Mouse (Mus musculus): ENCODE results near the gene Atg16l2. TPM values are rescaled to one million over a fixed set of nuclear protein-coding genes. Genes with fewer than 3 reads are reported as not detected.

The Atg16l2 gene
- polyA plus RNA-seq, 1 experiment, result 11.0 TPM

DNA sequence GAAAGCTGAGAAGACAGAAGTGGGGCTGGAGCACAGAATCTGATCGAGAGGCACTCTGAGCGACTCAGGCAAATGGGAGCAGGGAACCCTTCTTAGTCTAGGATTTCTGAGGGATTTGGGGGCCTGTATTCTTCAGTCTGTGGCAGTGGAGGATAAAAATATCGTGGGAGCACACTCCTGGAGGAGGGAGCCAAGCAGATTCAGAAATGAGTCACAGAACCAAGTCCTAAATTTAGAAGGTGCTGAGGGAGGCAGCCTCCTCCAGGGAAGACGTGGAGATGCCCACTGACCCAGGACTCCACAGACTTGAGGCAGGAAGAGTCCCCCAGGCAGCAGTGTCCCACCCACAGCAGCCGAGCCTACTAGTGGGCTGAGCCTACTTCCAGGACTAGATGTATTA lies 12.3 kb upstream of the Atg16l2 start:
- H3K27ac ChIP-seq (ENCODE audit: insufficient read depth, low read depth, low read length), result no peak overlapping the region
- WGBS, result 83% methylated on average over 5 of the region's 5 CpGs
- H3K36me3 ChIP-seq (ENCODE audit: control insufficient read depth, insufficient read depth, low read length), result no peaks in the 10 kb centered on the region
- H3K27me3 ChIP-seq (ENCODE audit: control insufficient read depth, insufficient read depth, low read length), result no peaks in the 10 kb centered on the region
- peaks cover 8% of the 10 kb centered on the region; the same call in 1 of the 2 replicates for H3K4me1 ChIP-seq (ENCODE audit: control insufficient read depth, insufficient read depth, insufficient read length, low read length)
- H3K4me3 ChIP-seq (ENCODE audit: low read depth, low read length), result no peak overlapping the region
- TF ChIP-seq CTCF (IDR thresholded peaks at IDR 0.05; ENCODE audit: extremely low read depth, insufficient read length, insufficient replicate concordance, low read depth, low read length) (no peak), POLR2A (IDR thresholded peaks at IDR 0.05; ENCODE audit: low read depth, low read length) (no peak)

DNA sequence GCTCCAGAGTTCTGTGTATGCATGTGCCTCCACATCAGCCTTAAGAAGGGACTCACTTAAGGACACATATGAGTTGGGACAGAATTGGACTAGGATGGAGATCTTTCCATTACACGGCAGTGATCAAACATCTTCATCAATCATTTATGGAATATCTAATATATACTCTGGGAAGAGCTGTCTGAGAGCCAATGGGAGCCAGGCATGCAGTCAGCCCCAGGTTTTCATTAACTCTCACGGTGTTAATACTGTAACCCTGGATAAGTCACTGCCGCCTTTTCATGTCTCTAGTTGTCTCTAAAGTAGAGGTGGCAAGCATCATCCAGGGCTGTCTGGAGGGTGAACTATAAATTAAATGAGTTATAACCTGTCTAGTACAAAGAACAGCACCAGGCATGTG lies 11.0 kb upstream of the Atg16l2 start:
- TF ChIP-seq CTCF (IDR thresholded peaks at IDR 0.05; ENCODE audit: extremely low read depth, insufficient read length, insufficient replicate concordance, low read depth, low read length), result no peak
- no peak for TF ChIP-seq POLR2A (IDR thresholded peaks at IDR 0.05; ENCODE audit: low read depth, low read length)
- Histone ChIP-seq H3K4me1 (ENCODE audit: control insufficient read depth, insufficient read depth, insufficient read length, low read length) (peaks cover 8% of the 10 kb centered on the region; the same call in 1 of the 2 replicates), H3K36me3 (ENCODE audit: control insufficient read depth, insufficient read depth, low read length) (no peaks in the 10 kb centered on the region), H3K4me3 (ENCODE audit: low read depth, low read length) (no peak overlapping the region), H3K27ac (ENCODE audit: insufficient read depth, low read depth, low read length) (no peak overlapping the region), H3K27me3 (ENCODE audit: control insufficient read depth, insufficient read depth, low read length) (no peaks in the 10 kb centered on the region)
- 43% methylated on average over 3 of the region's 3 CpGs for WGBS

DNA sequence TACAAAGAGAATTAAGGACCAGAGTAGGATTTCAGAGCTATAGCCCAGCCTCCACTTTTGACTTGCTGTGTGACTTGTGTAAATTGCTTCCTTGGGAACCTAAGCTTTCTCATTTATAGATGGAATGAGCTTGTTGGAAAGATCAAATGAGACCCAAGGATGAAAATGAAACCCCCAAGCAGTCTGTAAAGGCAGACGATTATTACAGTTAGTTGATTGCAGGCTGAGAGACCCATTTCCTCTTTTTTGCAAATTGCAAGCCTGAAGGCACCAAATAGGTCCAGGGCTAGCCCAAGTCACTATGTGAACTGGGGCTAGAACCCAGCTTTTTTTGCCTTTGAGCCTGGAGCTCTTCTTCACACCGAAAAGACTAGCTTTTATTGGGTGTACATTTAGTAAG lies 9.0 kb upstream of the Atg16l2 start:
- Histone ChIP-seq H3K27me3 (ENCODE audit: control insufficient read depth, insufficient read depth, low read length) (no peaks in the 10 kb centered on the region), H3K4me3 (ENCODE audit: low read depth, low read length) (no peak overlapping the region), H3K27ac (ENCODE audit: insufficient read depth, low read depth, low read length) (no peak overlapping the region), H3K36me3 (ENCODE audit: control insufficient read depth, insufficient read depth, low read length) (no peaks in the 10 kb centered on the region), H3K4me1 (ENCODE audit: control insufficient read depth, insufficient read depth, insufficient read length, low read length) (no peaks in the 10 kb centered on the region)
- TF ChIP-seq CTCF (IDR thresholded peaks at IDR 0.05; ENCODE audit: extremely low read depth, insufficient read length, insufficient replicate concordance, low read depth, low read length), result no peak
- TF ChIP-seq POLR2A (IDR thresholded peaks at IDR 0.05; ENCODE audit: low read depth, low read length), result no peak
- WGBS, result 25% methylated on average over 2 of the region's 2 CpGs

DNA sequence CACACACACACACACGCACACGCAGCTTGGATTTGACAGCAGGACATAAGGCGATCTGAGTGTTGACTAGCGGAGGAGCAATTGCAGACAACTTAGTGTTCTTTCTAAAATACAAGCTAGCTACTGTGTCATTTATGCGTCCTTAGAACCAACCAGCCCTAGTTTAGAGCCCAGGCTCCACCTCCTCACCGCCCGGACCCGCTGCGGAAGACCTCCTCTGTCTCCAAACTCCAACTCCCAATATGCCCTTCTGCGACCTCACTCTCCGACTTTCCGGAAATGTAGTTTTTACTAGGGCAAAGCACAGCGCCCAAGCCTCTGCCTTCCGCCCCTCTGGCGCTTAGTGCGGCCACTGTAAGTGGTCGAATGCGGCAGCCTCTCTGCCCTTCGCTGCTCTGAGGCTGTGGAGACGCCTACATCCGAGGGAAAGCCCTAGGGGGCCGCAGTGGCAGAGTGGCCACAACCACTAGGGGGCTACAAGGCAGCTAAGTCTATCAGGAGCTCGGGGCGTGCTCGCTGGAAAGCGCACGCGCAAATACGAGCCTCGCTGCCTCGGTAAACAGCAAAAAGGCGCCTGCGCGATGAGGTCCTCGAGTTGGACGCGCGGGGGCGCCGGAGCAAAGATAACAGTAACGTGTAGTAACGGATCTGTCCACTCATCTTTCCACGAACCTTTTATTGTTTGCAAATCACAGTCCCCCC lies 8.4 kb upstream of the Atg16l2 start:
- WGBS, result under 1% methylated on average over 43 of the region's 43 CpGs
- H3K36me3 ChIP-seq (ENCODE audit: control insufficient read depth, insufficient read depth, low read length), result no peaks in the 10 kb centered on the region
- peak overlapping the region; percentile 98 for H3K27ac ChIP-seq (ENCODE audit: insufficient read depth, low read depth, low read length)
- H3K4me3 ChIP-seq (ENCODE audit: low read depth, low read length), result peak overlapping the region; percentile 80
- H3K27me3 ChIP-seq (ENCODE audit: control insufficient read depth, insufficient read depth, low read length), result no peaks in the 10 kb centered on the region
- H3K4me1 ChIP-seq (ENCODE audit: control insufficient read depth, insufficient read depth, insufficient read length, low read length), result no peaks in the 10 kb centered on the region
- TF ChIP-seq CTCF (IDR thresholded peaks at IDR 0.05; ENCODE audit: extremely low read depth, insufficient read length, insufficient replicate concordance, low read depth, low read length) (peak; percentile 94), POLR2A (IDR thresholded peaks at IDR 0.05; ENCODE audit: low read depth, low read length) (peak; percentile 51; the same call in 1 of the 2 replicates)

DNA sequence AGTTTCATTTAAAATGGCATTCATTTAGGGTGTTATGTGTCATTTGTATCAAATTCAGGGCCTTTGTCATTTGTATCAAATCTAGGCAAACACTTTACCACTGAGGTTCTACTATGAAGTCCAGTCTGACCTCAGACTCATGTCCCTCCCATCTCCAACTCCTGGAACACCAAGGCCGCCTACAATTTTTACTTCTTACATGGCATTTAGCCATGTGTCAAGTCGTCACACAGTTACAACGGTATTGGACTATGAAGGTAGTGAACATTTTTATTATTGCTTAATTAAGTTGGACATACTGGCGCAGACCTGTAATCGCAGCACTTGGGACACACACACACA lies 7.9 kb upstream of the Atg16l2 start:
- Histone ChIP-seq H3K4me1 (ENCODE audit: control insufficient read depth, insufficient read depth, insufficient read length, low read length) (no peaks in the 10 kb centered on the region), H3K36me3 (ENCODE audit: control insufficient read depth, insufficient read depth, low read length) (no peaks in the 10 kb centered on the region), H3K27me3 (ENCODE audit: control insufficient read depth, insufficient read depth, low read length) (no peaks in the 10 kb centered on the region), H3K27ac (ENCODE audit: insufficient read depth, low read depth, low read length) (peak overlapping the region; percentile 98), H3K4me3 (ENCODE audit: low read depth, low read length) (peak overlapping the region; percentile 80)
- WGBS, result 21% methylated on average over 5 of the region's 5 CpGs
- TF ChIP-seq POLR2A (IDR thresholded peaks at IDR 0.05; ENCODE audit: low read depth, low read length), result no peak
- TF ChIP-seq CTCF (IDR thresholded peaks at IDR 0.05; ENCODE audit: extremely low read depth, insufficient read length, insufficient replicate concordance, low read depth, low read length), result no peak

DNA sequence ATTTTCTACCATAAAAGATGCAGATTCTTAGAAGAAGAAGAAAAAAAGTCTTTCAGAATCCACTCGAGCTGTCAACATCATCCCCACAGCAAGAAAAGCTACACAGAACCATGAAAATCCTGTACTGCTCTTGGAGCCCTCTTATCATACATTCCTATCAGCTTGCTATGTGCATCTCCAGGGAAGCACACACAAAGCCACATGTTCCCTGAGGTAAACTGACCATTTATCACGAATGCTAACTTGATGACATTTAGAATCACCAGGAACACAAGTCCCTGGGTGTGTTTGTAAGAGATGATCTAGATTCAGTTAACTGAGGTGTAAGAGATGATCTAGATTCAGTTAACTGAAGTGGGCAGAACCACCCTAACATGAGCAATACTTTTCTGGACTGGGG lies 4.8 kb upstream of the Atg16l2 start:
- WGBS, result 35% methylated on average over 2 of the region's 2 CpGs
- Histone ChIP-seq H3K4me3 (ENCODE audit: low read depth, low read length) (no peak overlapping the region), H3K27ac (ENCODE audit: insufficient read depth, low read depth, low read length) (no peak overlapping the region), H3K36me3 (ENCODE audit: control insufficient read depth, insufficient read depth, low read length) (no peaks in the 10 kb centered on the region), H3K27me3 (ENCODE audit: control insufficient read depth, insufficient read depth, low read length) (no peaks in the 10 kb centered on the region), H3K4me1 (ENCODE audit: control insufficient read depth, insufficient read depth, insufficient read length, low read length) (no peaks in the 10 kb centered on the region; the same call in 1 of the 2 replicates)
- TF ChIP-seq POLR2A (IDR thresholded peaks at IDR 0.05; ENCODE audit: low read depth, low read length), result no peak
- no peak for TF ChIP-seq CTCF (IDR thresholded peaks at IDR 0.05; ENCODE audit: extremely low read depth, insufficient read length, insufficient replicate concordance, low read depth, low read length)

DNA sequence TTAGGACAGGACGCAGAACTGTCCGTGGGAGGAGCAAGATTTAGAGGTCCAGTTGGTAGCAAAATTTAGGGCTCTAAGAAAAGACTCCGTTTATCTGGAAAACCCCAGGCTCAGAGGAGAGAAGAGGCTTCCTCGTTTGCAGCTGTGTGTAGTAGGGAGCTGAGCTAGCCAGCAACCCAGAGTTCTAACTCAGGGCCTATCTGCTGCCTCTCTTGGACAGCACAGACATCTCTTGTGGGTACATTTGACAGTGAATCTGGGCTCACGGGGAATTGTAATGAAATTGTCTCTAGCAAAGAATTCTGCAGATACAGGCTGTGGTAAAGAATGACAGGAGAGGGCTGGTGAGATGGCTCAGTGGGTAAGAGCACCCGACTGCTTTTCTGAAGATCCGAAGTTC lies 640 bp upstream of the Atg16l2 start:
- Histone ChIP-seq H3K27ac (ENCODE audit: insufficient read depth, low read depth, low read length) (0 out of 2 replicates have a peak overlapping the region, but pooled peaks have one; percentile 7), H3K27me3 (ENCODE audit: control insufficient read depth, insufficient read depth, low read length) (no peaks in the 10 kb centered on the region), H3K4me1 (ENCODE audit: control insufficient read depth, insufficient read depth, insufficient read length, low read length) (peaks cover 3% of the 10 kb centered on the region), H3K4me3 (ENCODE audit: low read depth, low read length) (peak overlapping the region; percentile 73; the same call in 1 of the 2 replicates), H3K36me3 (ENCODE audit: control insufficient read depth, insufficient read depth, low read length) (no peaks in the 10 kb centered on the region)
- WGBS, result 45% methylated on average over 7 of the region's 7 CpGs
- TF ChIP-seq CTCF (IDR thresholded peaks at IDR 0.05; ENCODE audit: extremely low read depth, insufficient read length, insufficient replicate concordance, low read depth, low read length), result no peak
- no peak for TF ChIP-seq POLR2A (IDR thresholded peaks at IDR 0.05; ENCODE audit: low read depth, low read length)
